Mouse (Mus musculus) liver, embryonic 16.5 days (tissue): ENCODE measurements around the gene Galnt2. TPM values are rescaled to one million over a fixed set of nuclear protein-coding genes. Genes with fewer than 3 reads are reported as not detected.

Experiments used
- ATAC-seq: fragments of 200-750 bp; cut with Nextera tagmentation; 2 replicates; pipeline ENCODE4 v1.8.0; 2017; ENCODE audit warnings: low read depth, mild to moderate bottlenecking, moderate number of reproducible peaks, moderate library complexity
- H3K27ac ChIP-seq: fragments of 300-500 bp; sonication (generic); 2 replicates; pipeline ENCODE4 v1.5.1; 2014; ENCODE audit warnings: mild to moderate bottlenecking, low read length
- H3K27me3 ChIP-seq: fragments of 300-500 bp; sonication (generic); 2 replicates; pipeline ENCODE4 v1.6.1; 2014; ENCODE audit warnings: low read depth, low read length, mixed read lengths; ENCODE audit not compliant: control insufficient read depth, insufficient read depth
- H3K36me3 ChIP-seq: fragments of 300-500 bp; sonication (generic); 2 replicates; pipeline ENCODE4 v1.6.1; 2014; ENCODE audit warnings: mild to moderate bottlenecking; ENCODE audit not compliant: control insufficient read depth, insufficient read depth
- H3K4me1 ChIP-seq: fragments of 300-500 bp; sonication (generic); 2 replicates; pipeline ENCODE4 v1.6.1; 2014; ENCODE audit warnings: low read depth, low read length, mixed read lengths; ENCODE audit not compliant: control insufficient read depth
- H3K4me2 ChIP-seq: fragments of 300-500 bp; sonication (generic); 2 replicates; pipeline ENCODE4 v1.6.1; 2014; ENCODE audit warnings: low read depth, low read length, mixed read lengths
- H3K4me3 ChIP-seq: fragments of 300-500 bp; sonication (generic); 2 replicates; pipeline ENCODE4 v1.5.1; 2014; ENCODE audit warnings: low read depth, mild to moderate bottlenecking, low read length
- H3K9ac ChIP-seq: fragments of 300-500 bp; sonication (generic); 2 replicates; pipeline ENCODE4 v1.6.1; 2014; ENCODE audit warnings: low read depth, low read length
- H3K9me3 ChIP-seq: fragments of 300-500 bp; sonication (generic); replicated peaks from 2 replicates; pipeline ENCODE4 v1.6.1; 2016; ENCODE audit warnings: low read length; ENCODE audit not compliant: control insufficient read depth
- WGBS: fragments of 180-500 bp; shearing (Covaris S2); extraction: QIAGEN DNeasy Blood & Tissue Kit; methylation state at CpG from one replicate; pipeline ENCODE4 v1.1.7; 2014; ENCODE audit not compliant: insufficient replicate concordance; 5-methylcytosine and 5-hydroxymethylcytosine counted together
- polyA plus RNA-seq: library from polyadenylated mRNA; unstranded; fragments of >200 nt; fragmentation: Nextera tagmentation; extraction: Ambion mirVana; gene quantifications from 2 replicates; pipeline ENCODE4 v1.2.1, GENCODE M21; 2015

Galnt2 gene
- polyA plus RNA-seq, 1 experiment from 2014 or later, result 13.3 TPM

GRCm38 (mm10) chr8:124242913-124243312 lies 11.7 kb downstream of the Galnt2 start:
- Histone ChIP-seq H3K4me2 (no peak overlapping the region), H3K9ac (no peak overlapping the region), H3K4me1 (no peaks in the 10 kb centered on the region; the same call in 1 of the 2 replicates), H3K36me3 (no peaks in the 10 kb centered on the region), H3K9me3 (no peaks in the 10 kb centered on the region), H3K27me3 (no peaks in the 10 kb centered on the region), H3K4me3 (no peak overlapping the region), H3K27ac (no peak overlapping the region)
- 80% methylated on average over 5 of the region's 5 CpGs for WGBS
- ATAC-seq, result no peak

- Histone ChIP-seq H3K9me3 (no peaks in the 10 kb centered on the region), H3K4me2 (no peak overlapping the region), H3K4me1 (peaks cover 16% of the 10 kb centered on the region), H3K27me3 (no peaks in the 10 kb centered on the region), H3K9ac (no peak overlapping the region), H3K4me3 (no peak overlapping the region), H3K27ac (no peak overlapping the region), H3K36me3 (no peaks in the 10 kb centered on the region)
- WGBS, result 71% methylated on average over 6 of the region's 6 CpGs
- no peak for ATAC-seq
Observed at GRCm38 (mm10) chr8:124247581-124247980, 16.4 kb downstream of the Galnt2 start.

GRCm38 (mm10) chr8:124248688-124249087 lies 17.5 kb downstream of the Galnt2 start:
- Histone ChIP-seq H3K9ac (no peak overlapping the region), H3K4me1 (peaks cover 16% of the 10 kb centered on the region), H3K4me3 (no peak overlapping the region), H3K9me3 (no peaks in the 10 kb centered on the region), H3K27me3 (no peaks in the 10 kb centered on the region), H3K27ac (no peak overlapping the region), H3K4me2 (no peak overlapping the region), H3K36me3 (no peaks in the 10 kb centered on the region)
- WGBS, result 61% methylated on average over 6 of the region's 6 CpGs
- ATAC-seq, result peak; percentile 59

GRCm38 (mm10) chr8:124250255-124250654 lies 19.1 kb downstream of the Galnt2 start:
- peaks cover 16% of the 10 kb centered on the region for H3K4me1 ChIP-seq
- WGBS, result 15% methylated on average over 3 of the region's 3 CpGs
- ATAC-seq, result peak; percentile 76
- no peaks in the 10 kb centered on the region for H3K36me3 ChIP-seq
- H3K4me2 ChIP-seq, result peak overlapping the region; percentile 15; the same call in 1 of the 2 replicates
- no peaks in the 10 kb centered on the region for H3K9me3 ChIP-seq
- no peaks in the 10 kb centered on the region for H3K27me3 ChIP-seq
- H3K9ac ChIP-seq, result no peak overlapping the region
- no peak overlapping the region for H3K4me3 ChIP-seq
- H3K27ac ChIP-seq, result no peak overlapping the region

GRCm38 (mm10) chr8:124250785-124251184 lies 19.6 kb downstream of the Galnt2 start:
- H3K27me3 ChIP-seq, result no peaks in the 10 kb centered on the region
- 6% methylated on average over 4 of the region's 4 CpGs for WGBS
- H3K27ac ChIP-seq, result no peak overlapping the region
- no peak overlapping the region for H3K9ac ChIP-seq
- peaks cover 16% of the 10 kb centered on the region for H3K4me1 ChIP-seq
- no peaks in the 10 kb centered on the region for H3K9me3 ChIP-seq
- H3K36me3 ChIP-seq, result no peaks in the 10 kb centered on the region
- no peak overlapping the region for H3K4me2 ChIP-seq
- H3K4me3 ChIP-seq, result no peak overlapping the region
- ATAC-seq, result peak; percentile 49

GRCm38 (mm10) chr8:124252533-124252950 lies 21.4 kb downstream of the Galnt2 start:
- Histone ChIP-seq H3K27me3 (no peaks in the 10 kb centered on the region), H3K9ac (no peak overlapping the region), H3K4me2 (no peak overlapping the region), H3K4me1 (peaks cover 16% of the 10 kb centered on the region), H3K36me3 (no peaks in the 10 kb centered on the region), H3K9me3 (no peaks in the 10 kb centered on the region), H3K4me3 (no peak overlapping the region), H3K27ac (no peak overlapping the region)
- no peak for ATAC-seq
- WGBS, result 80% methylated on average over 5 of the region's 5 CpGs

GRCm38 (mm10) chr8:124253939-124254338 lies 22.7 kb downstream of the Galnt2 start:
- H3K4me3 ChIP-seq, result no peak overlapping the region
- no peak overlapping the region for H3K9ac ChIP-seq
- H3K9me3 ChIP-seq, result no peaks in the 10 kb centered on the region
- H3K27me3 ChIP-seq, result no peaks in the 10 kb centered on the region
- ATAC-seq, result no peak
- no peaks in the 10 kb centered on the region for H3K36me3 ChIP-seq
- no peak overlapping the region for H3K27ac ChIP-seq
- H3K4me2 ChIP-seq, result no peak overlapping the region
- peaks cover 16% of the 10 kb centered on the region for H3K4me1 ChIP-seq
- WGBS, result 70% methylated on average over 6 of the region's 6 CpGs

- Histone ChIP-seq H3K4me1 (peaks cover 3% of the 10 kb centered on the region), H3K4me2 (no peak overlapping the region), H3K27me3 (no peaks in the 10 kb centered on the region), H3K27ac (no peak overlapping the region), H3K36me3 (no peaks in the 10 kb centered on the region), H3K9me3 (no peaks in the 10 kb centered on the region), H3K4me3 (no peak overlapping the region), H3K9ac (no peak overlapping the region)
- ATAC-seq, result no peak
- WGBS, result 72% methylated on average over 9 of the region's 9 CpGs
Observed at GRCm38 (mm10) chr8:124256841-124257240, 25.6 kb downstream of the Galnt2 start.

GRCm38 (mm10) chr8:124257363-124257762 lies 26.2 kb downstream of the Galnt2 start:
- no peaks in the 10 kb centered on the region for H3K9me3 ChIP-seq
- no peaks in the 10 kb centered on the region for H3K27me3 ChIP-seq
- no peak for ATAC-seq
- H3K27ac ChIP-seq, result no peak overlapping the region
- no peaks in the 10 kb centered on the region for H3K36me3 ChIP-seq
- WGBS, result 62% methylated on average over 10 of the region's 10 CpGs
- no peak overlapping the region for H3K4me3 ChIP-seq
- no peak overlapping the region for H3K9ac ChIP-seq
- peaks cover 3% of the 10 kb centered on the region for H3K4me1 ChIP-seq
- H3K4me2 ChIP-seq, result no peak overlapping the region
